Mouse (Mus musculus) forelimb bud, embryonic 11.5 days (tissue): ENCODE data around the gene Csrp1.
A peak's percentile ranks its signal among the peaks of the same experiment; 100 is the strongest.

Experiments
- DNase-seq: peaks from one replicate; pipeline ENCODE4 v3.0.0-alpha.2; 2012; ENCODE audit warnings: low read depth, low spot score

Gene Csrp1

DNA sequence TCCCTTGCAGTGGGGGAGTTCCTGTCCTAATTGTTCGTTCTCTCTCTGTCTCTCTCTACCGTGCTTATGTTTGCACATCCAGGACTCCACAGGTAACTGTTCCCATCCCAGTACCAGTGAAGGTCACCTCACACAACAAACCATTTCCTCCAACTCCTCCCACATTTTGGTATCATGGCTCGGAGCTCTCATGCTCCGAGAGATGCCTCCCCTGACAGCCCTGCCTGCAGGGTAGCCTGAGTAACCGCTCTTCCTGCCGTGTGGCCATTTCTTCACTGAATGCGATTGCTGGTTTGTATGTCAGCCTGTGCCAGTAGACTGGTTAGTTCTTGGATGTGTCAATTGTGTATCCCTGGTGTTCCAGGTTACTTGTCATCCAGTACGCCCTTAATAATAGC is 51.7 kb downstream of the Csrp1 start:
- DNase-seq, result no peak

DNA sequence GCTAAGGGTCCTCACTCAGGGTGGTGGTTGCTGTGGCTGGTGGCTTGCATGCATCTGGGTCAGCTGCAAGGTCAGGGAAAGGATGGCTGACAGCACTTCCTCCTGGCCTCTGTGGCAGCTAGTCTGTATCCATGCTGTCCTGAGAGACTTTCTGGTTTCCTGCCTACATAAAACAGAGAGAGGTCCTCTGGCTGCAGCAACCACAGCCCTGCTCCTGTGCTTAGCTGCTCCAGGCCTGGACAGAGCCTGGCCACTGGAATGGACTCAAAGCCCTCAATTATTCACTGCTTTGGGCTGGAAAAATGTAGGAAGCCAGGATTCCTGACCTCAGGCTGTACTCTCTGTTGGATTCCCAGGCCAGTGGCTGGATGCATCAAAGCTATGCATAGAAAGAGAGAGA is 56.7 kb downstream of the Csrp1 start:
- no peak for DNase-seq

GRCm38 (mm10) chr1:135777046-135777445 is 57.2 kb downstream of the Csrp1 start:
- DNase-seq, result no peak

DNA sequence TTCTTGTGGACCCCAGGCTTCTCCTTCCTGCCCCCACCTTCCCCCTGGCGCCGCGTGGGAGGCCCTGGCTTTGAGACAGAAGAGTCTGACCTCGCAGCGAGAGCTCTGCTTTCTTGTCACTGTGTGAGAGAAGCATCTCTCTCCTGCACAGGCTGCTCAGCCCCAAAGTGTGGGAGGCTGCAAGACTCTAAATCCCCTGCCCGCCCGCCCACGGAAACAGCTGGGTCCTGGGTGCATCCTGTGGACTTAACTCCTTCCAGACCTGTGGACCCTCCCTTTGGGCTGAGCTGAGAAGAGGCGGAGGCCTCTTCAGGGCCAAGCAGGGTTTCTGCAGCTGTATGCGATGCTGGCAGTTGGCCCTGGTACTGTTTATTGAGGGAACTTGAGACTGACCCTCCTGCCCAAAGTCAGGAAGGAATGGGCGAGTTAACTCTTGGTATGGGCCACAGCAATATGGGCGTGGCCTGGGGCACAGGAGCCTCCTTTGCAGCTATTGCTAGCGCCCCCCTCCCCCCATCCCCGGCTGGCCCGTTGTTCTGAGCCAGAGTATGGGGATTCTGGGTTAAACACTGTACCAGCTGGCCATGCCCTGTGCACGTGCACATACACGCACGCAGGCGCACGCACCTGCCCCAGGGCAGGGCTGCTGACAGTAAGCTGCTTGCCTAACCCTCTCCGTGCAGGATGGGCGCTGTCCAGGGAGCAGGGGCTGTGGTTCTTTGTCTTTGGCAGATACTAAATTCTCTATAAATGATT is 59.1 kb downstream of the Csrp1 start, which contains the start of gene Tnni1:
TSS of gene Tnni1 (plus strand) at position 655 of the 756 bp plus-strand sequence.
- DNase-seq, result no peak

DNA sequence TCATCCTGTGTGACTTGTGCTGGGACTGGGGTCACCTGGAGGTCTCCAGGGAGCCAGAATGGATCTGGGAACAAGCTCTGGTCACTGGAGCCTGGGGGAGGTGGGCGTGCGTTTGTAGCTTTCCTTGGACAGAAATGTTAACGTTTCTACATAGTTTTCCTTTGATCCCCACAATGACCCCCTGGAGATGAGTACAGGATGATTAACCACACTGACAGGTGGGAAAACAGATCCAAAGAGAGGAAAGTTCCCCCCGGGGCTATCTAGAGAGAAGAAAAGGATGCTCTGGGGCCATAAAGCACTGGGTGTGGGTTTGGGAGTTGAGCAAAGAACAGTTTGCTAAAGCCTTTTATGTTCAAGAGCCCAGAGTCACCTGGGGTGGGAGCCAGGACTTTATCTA is 60.8 kb downstream of the Csrp1 start:
- DNase-seq, result no peak

- peak; percentile 83 for DNase-seq
Observed at GRCm38 (mm10) chr1:135781220-135781619, 61.4 kb downstream of the Csrp1 start.

- DNase-seq, result no peak
Observed at GRCm38 (mm10) chr1:135782816-135783215, 63.0 kb downstream of the Csrp1 start.

DNA sequence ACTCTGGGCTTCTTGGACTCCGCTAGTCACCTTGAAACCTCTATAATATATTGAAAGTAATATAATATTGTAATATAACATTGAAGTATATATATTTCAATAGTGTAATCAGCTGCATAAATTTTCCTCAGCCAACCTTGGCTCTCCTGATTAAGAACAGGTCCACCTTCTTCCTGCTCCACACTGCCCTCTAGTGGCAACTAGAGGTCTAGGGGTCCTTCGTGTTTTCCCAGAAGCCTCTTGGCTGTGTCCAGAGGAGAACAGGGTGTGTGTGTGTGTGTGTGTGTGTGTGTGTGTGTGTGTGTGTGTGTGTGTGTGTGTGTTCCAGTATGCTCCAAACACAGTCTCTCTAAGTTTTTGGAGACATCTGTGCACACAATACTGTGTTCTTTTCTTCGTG is 67.9 kb downstream of the Csrp1 start:
- peak; percentile 88 for DNase-seq

GRCm38 (mm10) chr1:135788708-135789107 is 68.8 kb downstream of the Csrp1 start:
- DNase-seq, result no peak

GRCm38 (mm10) chr1:135789815-135790214 is 70.0 kb downstream of the Csrp1 start:
- DNase-seq, result peak; percentile 55

GRCm38 (mm10) chr1:135792143-135792939 is 72.5 kb downstream of the Csrp1 start:
- no peak for DNase-seq

- no peak for DNase-seq
Observed at GRCm38 (mm10) chr1:135793370-135794215, 73.7 kb downstream of the Csrp1 start.

- DNase-seq, result no peak
Observed at GRCm38 (mm10) chr1:135794216-135795134, 74.6 kb downstream of the Csrp1 start.

DNA sequence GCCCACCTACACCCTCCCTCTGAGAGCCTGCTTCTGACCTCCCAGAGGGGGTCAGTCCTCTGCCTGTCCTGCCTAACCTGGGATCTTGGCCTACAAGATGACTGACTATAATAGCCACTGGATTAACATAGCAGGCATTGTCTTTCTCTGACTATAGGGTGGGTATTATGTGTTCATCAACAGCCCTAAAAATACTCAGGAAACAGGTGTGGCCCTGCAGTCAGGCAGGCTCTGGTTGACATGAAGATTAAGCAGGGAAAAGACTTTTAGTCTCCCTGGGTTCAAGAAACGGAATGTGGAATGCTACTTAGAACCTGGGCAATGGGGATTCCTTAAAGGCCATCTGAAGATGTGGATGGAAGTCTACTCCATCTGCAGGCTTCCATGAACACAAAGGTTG is 78.6 kb downstream of the Csrp1 start:
- no peak for DNase-seq

- DNase-seq, result no peak
Observed at GRCm38 (mm10) chr1:135799109-135799627, 79.3 kb downstream of the Csrp1 start.

DNA sequence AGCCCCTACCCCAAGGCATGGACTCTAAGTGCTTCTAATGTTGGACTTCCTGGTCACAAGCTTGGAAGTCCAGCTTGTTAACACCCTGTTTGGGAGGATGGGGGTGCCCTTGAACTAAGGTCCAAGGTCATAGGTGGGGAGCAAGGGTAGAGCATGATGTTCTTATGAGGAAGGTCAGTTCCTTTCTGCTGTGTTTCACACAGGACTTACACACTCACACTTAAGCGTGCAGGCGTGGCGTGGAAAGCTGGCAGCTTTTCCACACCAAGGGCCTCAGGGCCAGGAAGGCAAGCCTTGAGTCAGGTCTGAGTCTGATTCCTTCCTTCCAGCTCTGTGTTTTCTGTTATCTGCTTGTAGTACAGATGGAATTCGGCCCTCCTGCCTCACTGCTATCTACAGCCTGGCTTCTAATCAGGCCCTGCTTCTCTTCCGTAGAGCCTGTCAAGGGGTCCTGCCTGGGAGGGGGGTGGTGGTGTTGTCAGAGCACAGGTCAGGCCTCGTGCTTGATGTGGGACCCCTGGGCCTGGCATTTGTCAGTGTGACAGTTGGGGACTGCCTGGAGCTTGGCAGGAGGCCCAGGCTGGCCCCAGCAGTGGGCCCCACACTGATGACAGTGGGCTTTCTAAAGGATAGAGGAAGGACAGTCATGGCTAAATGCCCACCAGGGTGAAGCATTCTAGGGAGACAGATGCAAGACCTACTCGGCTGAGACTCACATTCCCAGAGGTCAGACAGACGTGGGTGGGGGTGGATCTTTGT is 80.5 kb downstream of the Csrp1 start:
- no peak for DNase-seq
